Mouse (Mus musculus) hindbrain, postnatal 0 days (tissue): ENCODE data around the gene H2-Aa. TPM values are rescaled to one million over a fixed set of nuclear protein-coding genes. Genes with fewer than 3 reads are reported as not detected.

Experiments used
- ATAC-seq: fragments of 200-750 bp; cut with Nextera tagmentation; 2 replicates; pipeline ENCODE4 v1.8.0; 2017; ENCODE audit warnings: mild to moderate bottlenecking, moderate TSS enrichment, moderate library complexity
- DNase-seq: peaks from one replicate; pipeline ENCODE4 v3.0.0-alpha.2; 2015; ENCODE audit warnings: low spot score
- H3K27ac ChIP-seq: fragments of 300-500 bp; sonication (generic); 2 replicates; pipeline ENCODE4 v1.5.1; 2014; ENCODE audit warnings: mild to moderate bottlenecking
- H3K27me3 ChIP-seq: fragments of 300-500 bp; sonication (generic); 2 replicates; pipeline ENCODE4 v1.6.1; 2014; ENCODE audit warnings: low read length, mixed read lengths; ENCODE audit not compliant: insufficient read depth
- H3K36me3 ChIP-seq: fragments of 300-500 bp; sonication (generic); 2 replicates; pipeline ENCODE4 v1.6.1; 2014; ENCODE audit warnings: low read length, mixed read lengths; ENCODE audit not compliant: insufficient read depth
- H3K4me1 ChIP-seq: fragments of 300-500 bp; sonication (generic); 2 replicates; pipeline ENCODE4 v1.6.1; 2014; ENCODE audit warnings: antibody characterized with exemption, low read length, mixed read lengths; ENCODE audit not compliant: insufficient read depth
- H3K4me2 ChIP-seq: fragments of 300-500 bp; sonication (generic); 2 replicates; pipeline ENCODE4 v1.6.1; 2014; ENCODE audit warnings: low read depth, mild to moderate bottlenecking, low read length, moderate library complexity, mixed read lengths
- H3K4me3 ChIP-seq: fragments of 300-500 bp; sonication (generic); 2 replicates; pipeline ENCODE4 v1.5.1; 2014; ENCODE audit warnings: low read length
- H3K9ac ChIP-seq: fragments of 300-500 bp; sonication (generic); replicated peaks from 2 replicates; pipeline ENCODE4 v1.6.1; 2014; ENCODE audit warnings: mild to moderate bottlenecking, low read length, moderate library complexity, mixed read lengths
- H3K9me3 ChIP-seq: fragments of 300-500 bp; sonication (generic); 2 replicates; pipeline ENCODE4 v1.6.1; 2016; ENCODE audit warnings: low read length, mixed read lengths
- CTCF ChIP-seq: IDR thresholded peaks from 2 replicates; pipeline ENCODE4 v1.5.1; 2016; ENCODE audit warnings: antibody characterized with exemption, control low read depth, low read depth
- WGBS: fragments of 180-500 bp; shearing (Covaris S2); extraction: QIAGEN DNeasy Blood & Tissue Kit; methylation state at CpG from one replicate; pipeline ENCODE4 v1.1.7; 2014; 5-methylcytosine and 5-hydroxymethylcytosine counted together
- polyA plus RNA-seq: library from polyadenylated mRNA; unstranded; fragments of >200 nt; fragmentation: Nextera tagmentation; extraction: Ambion mirVana; gene quantifications from 2 replicates; pipeline ENCODE4 v1.2.1, GENCODE M21; 2015
- total RNA-seq: library from RNA; depleted of rRNA; stranded (reverse); fragments of >200 nt; gene quantifications from 2 replicates; pipeline ENCODE4 v1.2.3, GENCODE M21; 2014

Gene H2-Aa
- total and polyA plus RNA-seq, 2 experiments from 2014 or later = 1.3 to 1.4 TPM

GRCm38 (mm10) chr17:34300691-34301566, 13.3 kb upstream of the H2-Aa start:
- Histone ChIP-seq H3K4me3 (no peak overlapping the region), H3K27ac (no peak overlapping the region), H3K9ac (no peak overlapping the region), H3K4me1 (no peaks in the 10 kb centered on the region), H3K9me3 (no peaks in the 10 kb centered on the region), H3K27me3 (no peaks in the 10 kb centered on the region), H3K4me2 (no peak overlapping the region), H3K36me3 (no peaks in the 10 kb centered on the region)
- no peak for TF ChIP-seq CTCF
- 76% methylated on average over 23 of the region's 23 CpGs for WGBS
- ATAC-seq (no peak), DNase-seq (no peak)

GRCm38 (mm10) chr17:34300071-34300470, 12.4 kb upstream of the H2-Aa start:
- Histone ChIP-seq H3K27ac (no peak overlapping the region), H3K9ac (no peak overlapping the region), H3K4me2 (no peak overlapping the region), H3K4me1 (no peaks in the 10 kb centered on the region), H3K27me3 (no peaks in the 10 kb centered on the region), H3K9me3 (no peaks in the 10 kb centered on the region), H3K4me3 (no peak overlapping the region), H3K36me3 (no peaks in the 10 kb centered on the region)
- WGBS = 96% methylated on average over 8 of the region's 8 CpGs
- no peak for DNase-seq
- ATAC-seq = no peak
- TF ChIP-seq CTCF = no peak

GRCm38 (mm10) chr17:34299356-34299755, 11.7 kb upstream of the H2-Aa start:
- Histone ChIP-seq H3K4me2 (no peak overlapping the region), H3K27ac (no peak overlapping the region), H3K9ac (no peak overlapping the region), H3K4me3 (no peak overlapping the region), H3K9me3 (no peaks in the 10 kb centered on the region), H3K36me3 (no peaks in the 10 kb centered on the region), H3K4me1 (no peaks in the 10 kb centered on the region), H3K27me3 (no peaks in the 10 kb centered on the region)
- DNase-seq = no peak
- no peak for ATAC-seq
- 68% methylated on average over 3 of the region's 3 CpGs for WGBS
- no peak for TF ChIP-seq CTCF

GRCm38 (mm10) chr17:34295891-34296794, 8.5 kb upstream of the H2-Aa start:
- peak overlapping the region; percentile 51 for H3K27ac ChIP-seq
- H3K4me1 ChIP-seq = no peaks in the 10 kb centered on the region
- 16% methylated on average over 23 of the region's 23 CpGs for WGBS
- peak overlapping the region; percentile 51 for H3K9ac ChIP-seq
- ATAC-seq (peak; percentile 87), DNase-seq (peak; percentile 91)
- peak overlapping the region; percentile 36 for H3K4me3 ChIP-seq
- no peaks in the 10 kb centered on the region for H3K27me3 ChIP-seq
- no peaks in the 10 kb centered on the region for H3K9me3 ChIP-seq
- H3K4me2 ChIP-seq = peak overlapping the region; percentile 59
- H3K36me3 ChIP-seq = no peaks in the 10 kb centered on the region
- TF ChIP-seq CTCF = no peak

GRCm38 (mm10) chr17:34295307-34295706, 7.7 kb upstream of the H2-Aa start:
- no peaks in the 10 kb centered on the region for H3K36me3 ChIP-seq
- no peaks in the 10 kb centered on the region for H3K9me3 ChIP-seq
- DNase-seq (no peak), ATAC-seq (no peak)
- no peaks in the 10 kb centered on the region for H3K4me1 ChIP-seq
- no peak overlapping the region for H3K27ac ChIP-seq
- no peak overlapping the region for H3K4me3 ChIP-seq
- H3K27me3 ChIP-seq = no peaks in the 10 kb centered on the region
- H3K9ac ChIP-seq = no peak overlapping the region
- H3K4me2 ChIP-seq = no peak overlapping the region
- no peak for TF ChIP-seq CTCF

GRCm38 (mm10) chr17:34294249-34294648, 6.6 kb upstream of the H2-Aa start:
- WGBS = 75% methylated on average over 4 of the region's 4 CpGs
- no peak overlapping the region for H3K4me3 ChIP-seq
- H3K9ac ChIP-seq = no peak overlapping the region
- no peaks in the 10 kb centered on the region for H3K9me3 ChIP-seq
- no peaks in the 10 kb centered on the region for H3K27me3 ChIP-seq
- H3K4me1 ChIP-seq = no peaks in the 10 kb centered on the region
- no peaks in the 10 kb centered on the region for H3K36me3 ChIP-seq
- H3K4me2 ChIP-seq = no peak overlapping the region
- TF ChIP-seq CTCF = no peak
- DNase-seq (no peak), ATAC-seq (no peak)
- H3K27ac ChIP-seq = no peak overlapping the region
